Mouse (Mus musculus) megakaryocyte-erythroid progenitor cell, adult 5 weeks (primary cell): ENCODE measurements around the gene Cd200. TPM values are rescaled to one million over a fixed set of nuclear protein-coding genes. Genes with fewer than 3 reads are reported as not detected.

Experiments
- polyA plus RNA-seq: library from polyadenylated mRNA; stranded (reverse); fragments of >175 nt; gene quantifications from 2 replicates; pipeline ENCODE4 v1.2.3, GENCODE M21; 2012

Cd200 gene
- polyA plus RNA-seq: 0.70 TPM in 1 of 2 replicates, not detected in the other

GRCm38 (mm10) chr16:45408425-45409063, at the start of gene Cd200:
Cd200 (minus strand) TSS chr16:45409053.

Other genes with a start within 250 kb of the Cd200 start
- 0.14 TPM in 1 of 2 replicates, not detected in the other for gene Btla, start 184.7 kb downstream of the Cd200 start, polyA plus RNA-seq
- not detected in 2 replicates for gene Gm609, start 83.9 kb upstream of the Cd200 start, polyA plus RNA-seq
- gene Gm17783, start 123.0 kb upstream of the Cd200 start, polyA plus RNA-seq: not detected in 2 replicates
- gene Slc9c1, start 126.3 kb upstream of the Cd200 start, polyA plus RNA-seq: not detected in 2 replicates
- 0.17 and 0.21 TPM in 2 replicates for gene Gcsam, start 201.3 kb upstream of the Cd200 start, polyA plus RNA-seq
- gene BC016579, start 245.0 kb upstream of the Cd200 start, polyA plus RNA-seq: 0.18 and 0.25 TPM in 2 replicates